Mouse (Mus musculus): ENCODE data around the gene Mapk9. TPM values are rescaled to one million over a fixed set of nuclear protein-coding genes. Genes with fewer than 3 reads are reported as not detected.
"Not testable (repeated sequence)": the region's sequence is repeated elsewhere in the genome, so short reads cannot be mapped to it uniquely, and the experiment has no call there.

Mapk9 gene
- polyA plus RNA-seq (2014; fragmentation: Nextera tagmentation; extraction: Ambion mirVana) = 41.7 and 43.0 TPM in 2 replicates

DNA sequence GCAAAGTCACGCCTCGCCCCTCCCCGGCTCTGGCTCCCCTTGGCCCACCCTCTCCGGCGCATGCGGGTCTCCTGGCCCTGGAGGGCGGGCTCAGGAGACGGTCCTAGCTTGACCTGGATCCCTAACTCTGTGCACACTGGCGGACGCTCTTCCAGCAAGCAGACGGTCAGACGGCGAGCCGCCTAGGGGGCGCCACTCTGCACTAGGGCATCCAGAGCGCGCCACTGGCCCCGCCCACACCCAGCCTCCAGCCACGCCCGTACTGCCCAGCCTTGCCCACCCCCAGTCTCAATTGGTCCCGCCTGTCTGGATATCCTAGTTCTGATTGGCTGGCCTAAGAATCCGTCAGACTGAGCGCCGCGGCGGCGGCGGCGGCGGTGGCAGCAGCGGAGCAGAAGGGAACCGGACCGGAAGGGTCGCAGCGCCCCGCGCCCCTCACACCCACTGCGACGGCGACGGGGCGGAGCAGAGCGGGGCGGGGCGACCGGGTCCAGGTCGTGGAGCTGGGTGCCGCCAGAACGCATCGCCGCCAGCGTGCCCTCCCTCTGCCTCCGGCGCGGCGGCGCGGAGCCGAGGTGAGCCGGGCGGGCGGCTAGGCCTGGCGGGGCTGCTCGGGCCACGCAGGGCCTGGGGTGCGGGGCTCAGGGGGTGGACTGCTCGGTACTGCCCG is at the start of gene Mapk9:
Gene Mapk9 (plus strand): TSS at position 351 of the 670 bp plus-strand sequence.
- Histone ChIP-seq H3K36me3 (ENCODE audit: control insufficient read depth, insufficient read depth, low read length) (no peaks in the 10 kb centered on the region), H3K4me1 (ENCODE audit: control insufficient read depth, insufficient read depth, low read length) (peaks cover 21% of the 10 kb centered on the region; the same call in 1 of the 2 replicates), H3K9ac (ENCODE audit: low read depth, low read length) (peak within 1 kb of the TSS; percentile 92), H3K27me3 (replicated peaks; ENCODE audit: control insufficient read depth, insufficient read depth, low read length) (no peaks in the 10 kb centered on the region), H3K27ac (replicated peaks; ENCODE audit: low read depth, low read length) (peak within 1 kb of the TSS; percentile 72), H3K4me2 (ENCODE audit: low read depth, low read length) (peak within 1 kb of the TSS; percentile 75), H3K9me3 (ENCODE audit: control insufficient read depth, low read length) (no peaks in the 10 kb centered on the region), H3K4me3 (ENCODE audit: low read depth, low read length) (peak within 1 kb of the TSS; percentile 93)
- ATAC-seq (ENCODE audit: low read depth) = peak; percentile 98
- DNase-seq (ENCODE audit: low spot score) = peak; percentile 98
- under 1% methylated on average over 20 of the region's 68 CpGs for WGBS

DNA sequence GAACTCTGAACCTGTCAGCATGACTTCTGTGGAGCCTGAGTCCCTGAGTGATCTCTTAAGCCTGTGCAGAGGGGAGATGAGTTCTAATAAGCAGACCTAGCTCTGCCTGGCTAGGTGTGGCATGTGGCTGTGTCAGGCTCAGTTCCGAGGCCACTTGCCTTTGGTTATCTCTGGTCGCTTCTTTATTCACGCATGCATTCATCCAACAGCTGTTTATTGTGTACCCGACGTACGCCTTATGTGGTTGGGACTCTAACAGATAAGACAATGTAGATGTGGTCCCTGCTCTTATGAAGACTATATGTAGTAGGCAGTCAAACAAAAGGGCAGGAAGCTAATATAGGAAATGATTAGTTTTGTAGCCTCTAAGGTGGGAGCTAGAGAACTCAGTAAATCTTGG is 47.6 kb upstream of the Mapk9 start:
- ATAC-seq (ENCODE audit: low read depth) (no peak), DNase-seq (ENCODE audit: low spot score) (no peak)
- no peaks in the 10 kb centered on the region; the same call in 1 of the 2 replicates for H3K27me3 ChIP-seq (replicated peaks; ENCODE audit: control insufficient read depth, insufficient read depth, low read length)
- H3K4me1 ChIP-seq (ENCODE audit: control insufficient read depth, insufficient read depth, low read length) = peaks cover 16% of the 10 kb centered on the region; the same call in 1 of the 2 replicates
- no peak overlapping the region for H3K9ac ChIP-seq (ENCODE audit: low read depth, low read length)
- 90% methylated on average over 6 of the region's 6 CpGs for WGBS
- no peaks in the 10 kb centered on the region for H3K36me3 ChIP-seq (ENCODE audit: control insufficient read depth, insufficient read depth, low read length)
- H3K4me3 ChIP-seq (ENCODE audit: low read depth, low read length) = no peak overlapping the region
- no peak overlapping the region for H3K4me2 ChIP-seq (ENCODE audit: low read depth, low read length)
- H3K27ac ChIP-seq (replicated peaks; ENCODE audit: low read depth, low read length) = no peak overlapping the region
- H3K9me3 ChIP-seq (ENCODE audit: control insufficient read depth, low read length) = no peaks in the 10 kb centered on the region

DNA sequence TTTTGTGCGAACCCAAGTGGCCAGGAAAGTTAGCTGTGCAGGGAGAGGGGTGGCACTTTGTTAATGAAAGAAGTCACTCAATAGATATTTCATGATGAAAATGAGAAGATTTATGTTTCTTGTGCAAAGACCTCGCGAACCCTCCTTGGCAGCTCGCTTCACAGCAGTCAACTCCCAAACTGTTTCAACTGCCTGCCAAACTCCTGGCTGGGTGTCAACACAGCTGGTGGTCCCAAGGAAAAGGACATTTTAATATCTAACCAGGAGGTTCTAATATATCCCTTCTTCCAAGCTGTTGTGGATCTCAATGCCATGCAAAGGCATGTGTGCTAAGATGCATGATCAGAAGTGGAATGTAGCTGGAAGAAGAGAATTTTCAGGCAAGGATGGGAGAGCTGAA is 45.0 kb upstream of the Mapk9 start:
- Histone ChIP-seq H3K4me2 (ENCODE audit: low read depth, low read length) (no peak overlapping the region), H3K9me3 (ENCODE audit: control insufficient read depth, low read length) (no peaks in the 10 kb centered on the region), H3K27me3 (replicated peaks; ENCODE audit: control insufficient read depth, insufficient read depth, low read length) (no peaks in the 10 kb centered on the region), H3K4me1 (ENCODE audit: control insufficient read depth, insufficient read depth, low read length) (peaks cover 12% of the 10 kb centered on the region; the same call in 1 of the 2 replicates), H3K36me3 (ENCODE audit: control insufficient read depth, insufficient read depth, low read length) (no peaks in the 10 kb centered on the region), H3K9ac (ENCODE audit: low read depth, low read length) (no peak overlapping the region), H3K4me3 (ENCODE audit: low read depth, low read length) (no peak overlapping the region), H3K27ac (replicated peaks; ENCODE audit: low read depth, low read length) (no peak overlapping the region)
- no peak for ATAC-seq (ENCODE audit: low read depth)
- WGBS = 48% methylated on average over 4 of the region's 4 CpGs
- DNase-seq (ENCODE audit: low spot score) = peak; percentile 32

DNA sequence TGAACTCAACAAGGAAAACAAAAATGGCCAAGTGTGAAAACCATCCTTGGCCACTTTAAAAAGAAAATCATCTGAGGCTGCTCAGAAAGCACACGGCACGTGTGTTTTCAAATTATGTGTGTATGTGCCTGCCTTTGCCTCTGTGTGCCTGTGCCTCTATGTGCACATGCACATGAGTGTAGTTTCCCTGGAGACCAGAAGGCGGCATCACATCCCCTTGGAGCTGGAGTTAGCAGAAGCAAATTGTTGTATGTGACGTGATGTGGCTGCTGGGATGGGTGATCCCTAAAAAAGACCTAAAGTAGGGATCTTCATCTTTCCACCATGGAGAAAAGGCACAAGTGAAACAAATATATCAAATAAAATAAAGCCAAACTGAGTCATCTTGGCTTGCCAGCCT is 42.8 kb upstream of the Mapk9 start:
- ATAC-seq (ENCODE audit: low read depth) = no peak
- Histone ChIP-seq H3K27me3 (replicated peaks; ENCODE audit: control insufficient read depth, insufficient read depth, low read length) (no peaks in the 10 kb centered on the region), H3K9me3 (ENCODE audit: control insufficient read depth, low read length) (no peaks in the 10 kb centered on the region)

DNA sequence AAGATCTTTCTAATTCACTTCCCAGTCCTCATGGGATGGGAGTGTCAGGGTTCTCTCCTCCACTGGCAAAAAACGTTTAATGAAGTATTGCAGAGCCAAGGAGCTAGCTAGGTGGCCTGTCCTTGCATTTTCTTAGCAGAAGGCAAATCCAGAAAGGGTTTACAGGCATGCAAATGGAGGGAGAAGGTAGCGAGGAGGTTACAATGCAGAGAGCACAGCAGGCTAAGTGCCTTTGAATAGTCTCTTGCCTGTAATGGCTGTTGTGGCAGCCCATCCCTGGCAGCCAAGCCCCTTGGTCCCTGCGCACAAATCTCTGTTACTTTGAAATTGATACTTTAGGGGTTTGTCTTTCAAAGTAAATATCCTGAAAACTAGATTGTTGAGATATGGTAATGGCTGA is 40.3 kb upstream of the Mapk9 start:
- Histone ChIP-seq H3K9me3 (ENCODE audit: control insufficient read depth, low read length) (no peaks in the 10 kb centered on the region), H3K9ac (ENCODE audit: low read depth, low read length) (no peak overlapping the region), H3K36me3 (ENCODE audit: control insufficient read depth, insufficient read depth, low read length) (peaks cover 21% of the 10 kb centered on the region), H3K27ac (replicated peaks; ENCODE audit: low read depth, low read length) (no peak overlapping the region), H3K4me1 (ENCODE audit: control insufficient read depth, insufficient read depth, low read length) (no peaks in the 10 kb centered on the region; the same call in 1 of the 2 replicates), H3K27me3 (replicated peaks; ENCODE audit: control insufficient read depth, insufficient read depth, low read length) (no peaks in the 10 kb centered on the region), H3K4me3 (ENCODE audit: low read depth, low read length) (no peak overlapping the region), H3K4me2 (ENCODE audit: low read depth, low read length) (no peak overlapping the region)
- DNase-seq (ENCODE audit: low spot score) = no peak
- ATAC-seq (ENCODE audit: low read depth) = no peak
- 42% methylated on average over 3 of the region's 3 CpGs for WGBS

More for the DNA sequence above, 42.8 kb upstream of the Mapk9 start:
- H3K4me1 ChIP-seq (ENCODE audit: control insufficient read depth, insufficient read depth, low read length) = peaks cover 9% of the 10 kb centered on the region; the same call in 1 of the 2 replicates
- no peak for DNase-seq (ENCODE audit: low spot score)
- no peak overlapping the region for H3K27ac ChIP-seq (replicated peaks; ENCODE audit: low read depth, low read length)
- WGBS = 97% methylated on average over 4 of the region's 4 CpGs
- no peak overlapping the region for H3K9ac ChIP-seq (ENCODE audit: low read depth, low read length)
- no peak overlapping the region for H3K4me3 ChIP-seq (ENCODE audit: low read depth, low read length)
- H3K36me3 ChIP-seq (ENCODE audit: control insufficient read depth, insufficient read depth, low read length) = peaks cover 7% of the 10 kb centered on the region
- no peak overlapping the region for H3K4me2 ChIP-seq (ENCODE audit: low read depth, low read length)

DNA sequence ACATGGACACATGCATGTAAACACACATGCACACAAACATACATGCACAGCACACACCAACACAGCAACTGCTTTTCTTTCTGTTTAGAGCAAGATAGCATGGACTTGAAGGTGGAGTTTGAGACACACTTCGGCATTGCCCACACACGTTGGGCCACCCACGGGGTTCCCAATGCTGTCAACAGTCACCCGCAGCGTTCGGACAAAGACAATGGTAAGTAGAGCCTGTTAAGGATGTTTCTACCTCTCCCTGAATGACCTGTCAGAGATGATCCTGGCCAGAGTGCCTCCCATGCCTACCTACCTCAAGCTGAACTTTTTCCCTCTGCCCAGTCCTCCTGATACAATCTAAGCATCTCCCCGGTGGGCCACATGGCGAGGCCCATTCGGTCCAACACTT is 37.6 kb upstream of the Mapk9 start:
- Histone ChIP-seq H3K4me2 (ENCODE audit: low read depth, low read length) (no peak overlapping the region), H3K27ac (replicated peaks; ENCODE audit: low read depth, low read length) (no peak overlapping the region), H3K9me3 (ENCODE audit: control insufficient read depth, low read length) (no peaks in the 10 kb centered on the region), H3K27me3 (replicated peaks; ENCODE audit: control insufficient read depth, insufficient read depth, low read length) (no peaks in the 10 kb centered on the region), H3K36me3 (ENCODE audit: control insufficient read depth, insufficient read depth, low read length) (peaks cover 28% of the 10 kb centered on the region), H3K4me1 (ENCODE audit: control insufficient read depth, insufficient read depth, low read length) (no peaks in the 10 kb centered on the region), H3K4me3 (ENCODE audit: low read depth, low read length) (no peak overlapping the region), H3K9ac (ENCODE audit: low read depth, low read length) (no peak overlapping the region)
- WGBS = 93% methylated on average over 9 of the region's 9 CpGs
- DNase-seq (ENCODE audit: low spot score) (no peak), ATAC-seq (ENCODE audit: low read depth) (no peak)

DNA sequence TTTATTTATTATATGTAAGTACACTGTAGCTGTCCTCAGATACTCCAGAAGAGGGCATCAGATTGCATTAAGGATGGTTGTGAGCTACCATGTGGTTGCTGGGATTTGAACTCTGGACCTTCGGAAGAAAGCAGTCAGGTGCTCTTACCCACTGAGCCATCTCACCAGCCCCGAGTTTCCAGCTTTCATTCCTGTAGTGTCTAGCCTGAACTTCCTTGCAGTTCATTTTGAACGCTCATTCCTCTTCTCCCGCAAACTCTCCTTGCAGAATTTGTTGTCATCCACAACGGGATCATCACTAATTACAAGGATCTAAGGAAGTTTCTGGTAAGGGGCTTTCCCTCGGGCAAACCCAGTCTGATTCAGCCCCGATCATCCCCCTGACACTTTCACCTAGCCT is 35.9 kb upstream of the Mapk9 start:
- not testable (repeated sequence) for H3K4me1 ChIP-seq (ENCODE audit: control insufficient read depth, insufficient read depth, low read length); H3K27ac ChIP-seq (replicated peaks; ENCODE audit: low read depth, low read length); H3K9ac ChIP-seq (ENCODE audit: low read depth, low read length); DNase-seq (ENCODE audit: low spot score); H3K27me3 ChIP-seq (replicated peaks; ENCODE audit: control insufficient read depth, insufficient read depth, low read length); H3K4me2 ChIP-seq (ENCODE audit: low read depth, low read length); H3K9me3 ChIP-seq (ENCODE audit: control insufficient read depth, low read length); H3K4me3 ChIP-seq (ENCODE audit: low read depth, low read length); ATAC-seq (ENCODE audit: low read depth)
- H3K36me3 ChIP-seq (ENCODE audit: control insufficient read depth, insufficient read depth, low read length) = peaks cover 38% of the 10 kb centered on the region
- 81% methylated on average over 7 of the region's 7 CpGs for WGBS

DNA sequence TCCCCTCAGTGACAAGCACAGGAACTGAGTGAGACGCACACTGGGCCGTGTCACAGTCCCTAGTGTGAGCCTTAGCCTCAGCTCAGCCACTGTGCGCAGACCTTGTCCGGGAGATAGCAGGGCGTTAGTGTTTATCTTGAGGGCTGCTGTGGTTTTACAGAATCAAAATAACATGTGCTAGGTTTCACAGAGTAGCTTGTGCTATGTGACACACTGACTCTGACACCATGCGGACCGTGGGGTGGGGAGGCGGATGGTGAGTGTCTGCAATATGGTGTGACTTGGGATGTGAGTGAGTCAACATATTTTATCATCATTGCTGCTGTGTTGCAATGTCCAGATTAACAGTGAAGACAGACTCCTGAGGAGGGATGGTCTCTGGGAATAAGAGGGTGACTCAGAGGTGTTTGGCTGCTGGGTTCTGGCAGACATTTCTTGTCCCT is 35.4 kb upstream of the Mapk9 start:
- Histone ChIP-seq H3K27me3 (replicated peaks; ENCODE audit: control insufficient read depth, insufficient read depth, low read length) (no peaks in the 10 kb centered on the region), H3K4me3 (ENCODE audit: low read depth, low read length) (no peak overlapping the region), H3K27ac (replicated peaks; ENCODE audit: low read depth, low read length) (no peak overlapping the region), H3K4me1 (ENCODE audit: control insufficient read depth, insufficient read depth, low read length) (no peaks in the 10 kb centered on the region), H3K36me3 (ENCODE audit: control insufficient read depth, insufficient read depth, low read length) (peaks cover 38% of the 10 kb centered on the region), H3K4me2 (ENCODE audit: low read depth, low read length) (no peak overlapping the region), H3K9ac (ENCODE audit: low read depth, low read length) (no peak overlapping the region), H3K9me3 (ENCODE audit: control insufficient read depth, low read length) (no peaks in the 10 kb centered on the region)
- 86% methylated on average over 8 of the region's 8 CpGs for WGBS
- DNase-seq (ENCODE audit: low spot score) (no peak), ATAC-seq (ENCODE audit: low read depth) (no peak)

DNA sequence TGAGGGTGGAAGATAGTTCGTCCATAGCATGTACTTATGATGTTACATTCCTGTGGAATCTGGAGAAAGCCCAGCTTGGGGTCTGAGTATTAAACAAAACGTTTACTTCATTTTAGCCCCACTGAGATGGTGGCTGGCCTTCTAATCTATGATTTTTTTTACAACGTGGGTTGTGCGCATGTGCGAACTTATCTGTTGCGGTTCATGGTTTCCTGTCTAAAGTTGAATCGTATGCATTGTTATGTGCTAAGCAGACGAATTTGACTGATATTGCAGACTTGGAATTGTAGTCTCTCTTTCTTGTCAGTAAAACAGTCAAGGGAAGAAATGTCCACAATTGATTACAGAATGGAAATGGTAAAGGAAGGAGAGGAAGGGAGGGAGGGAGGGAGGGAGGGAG is 34.7 kb upstream of the Mapk9 start:
- ATAC-seq (ENCODE audit: low read depth) (no peak), DNase-seq (ENCODE audit: low spot score) (no peak)
- Histone ChIP-seq H3K9ac (ENCODE audit: low read depth, low read length) (no peak overlapping the region), H3K27ac (replicated peaks; ENCODE audit: low read depth, low read length) (no peak overlapping the region), H3K4me3 (ENCODE audit: low read depth, low read length) (no peak overlapping the region), H3K9me3 (ENCODE audit: control insufficient read depth, low read length) (no peaks in the 10 kb centered on the region), H3K4me2 (ENCODE audit: low read depth, low read length) (no peak overlapping the region), H3K27me3 (replicated peaks; ENCODE audit: control insufficient read depth, insufficient read depth, low read length) (no peaks in the 10 kb centered on the region), H3K4me1 (ENCODE audit: control insufficient read depth, insufficient read depth, low read length) (no peaks in the 10 kb centered on the region), H3K36me3 (ENCODE audit: control insufficient read depth, insufficient read depth, low read length) (peaks cover 38% of the 10 kb centered on the region)
- 82% methylated on average over 8 of the region's 8 CpGs for WGBS

Measured in embryonic facial prominence, embryonic 14.5 days (tissue).